Mouse (Mus musculus): ENCODE measurements around the gene Pi16. TPM values are rescaled to one million over a fixed set of nuclear protein-coding genes. Genes with fewer than 3 reads are reported as not detected.

Gene Pi16
- polyA plus RNA-seq, 1 experiment from 2014 or later = 2.0 TPM

DNA sequence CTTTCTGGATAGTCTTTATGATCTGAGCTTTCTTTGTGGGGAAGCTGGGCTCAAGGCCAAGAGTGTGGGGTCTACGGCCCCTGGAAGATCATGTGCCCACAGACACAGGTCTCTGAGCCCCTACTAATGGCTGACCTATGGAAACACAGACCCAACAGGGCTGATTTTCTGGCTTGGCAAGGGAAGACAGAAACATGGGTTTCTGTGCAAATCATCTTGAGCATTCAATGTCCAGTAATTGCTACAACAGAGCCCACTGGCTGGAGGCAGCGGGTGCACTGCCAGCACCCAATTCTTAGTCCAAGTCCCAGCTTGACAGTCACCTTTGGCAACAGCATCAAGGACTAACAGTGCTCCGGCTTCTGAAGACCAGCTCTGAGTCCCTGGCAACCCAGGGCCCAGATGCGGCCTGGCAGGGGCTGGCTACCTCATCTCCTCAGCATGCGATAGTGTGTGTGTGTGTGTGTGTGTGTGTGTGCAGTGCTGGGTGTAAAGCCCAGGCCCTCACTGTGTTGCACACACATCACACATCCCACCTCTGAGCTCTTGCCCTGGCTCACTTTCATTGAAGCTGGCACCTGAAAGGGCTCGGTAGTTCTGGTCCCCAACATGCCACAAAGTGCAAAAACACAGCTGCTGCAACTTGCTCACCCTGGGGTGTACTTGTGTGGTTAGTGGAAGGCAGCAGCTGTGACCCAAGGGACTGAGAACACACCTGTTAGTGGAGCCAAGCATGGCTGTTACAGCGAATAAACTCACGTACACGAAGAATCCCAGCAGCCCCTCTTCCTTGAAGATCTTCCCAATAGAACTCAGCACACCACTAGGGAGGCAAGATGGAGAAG is 20.7 kb downstream of the Pi16 start:
- no peak overlapping the region for H3K4me2 ChIP-seq (replicated peaks)
- WGBS = 94% methylated on average over 9 of the region's 9 CpGs
- ATAC-seq (ENCODE audit: low FRiP score, low read depth) = no peak
- H3K9me3 ChIP-seq = no peaks in the 10 kb centered on the region
- peaks cover 26% of the 10 kb centered on the region for H3K4me1 ChIP-seq
- no peak overlapping the region for H3K4me3 ChIP-seq
- no peak overlapping the region; the same call in 1 of the 2 replicates for H3K27ac ChIP-seq (replicated peaks)
- no peaks in the 10 kb centered on the region for H3K27me3 ChIP-seq
- peaks cover 86% of the 10 kb centered on the region for H3K36me3 ChIP-seq
- H3K9ac ChIP-seq (replicated peaks) = no peak overlapping the region

DNA sequence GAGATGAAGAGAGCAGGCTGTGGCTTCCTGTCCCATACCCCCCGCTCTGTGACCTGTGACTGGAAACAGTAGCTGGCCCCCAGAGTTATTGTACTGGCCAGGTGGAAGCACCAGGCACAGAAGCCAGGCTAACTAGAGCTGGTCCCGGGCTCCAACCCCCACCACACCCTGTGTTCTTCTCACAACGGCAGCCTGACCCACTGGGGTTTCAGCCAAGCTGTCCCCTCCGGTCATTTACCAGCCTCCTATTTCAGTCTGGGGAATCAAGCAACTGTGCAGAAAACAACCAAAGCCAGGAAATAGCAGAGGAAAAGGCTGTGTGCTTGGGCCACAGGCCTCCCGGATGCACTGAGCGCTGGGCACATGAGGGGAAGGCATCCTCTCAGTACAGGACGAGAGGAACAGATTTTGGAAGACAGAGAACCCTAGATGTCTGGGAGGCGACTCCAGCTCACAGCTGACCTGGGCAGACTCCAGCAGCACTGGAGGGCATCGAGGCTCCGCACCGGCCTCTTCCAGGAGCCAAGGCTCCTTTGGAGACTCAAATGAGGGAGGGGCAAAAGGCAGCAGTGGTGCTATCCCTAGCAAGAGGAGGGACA is 21.8 kb downstream of the Pi16 start:
- 86% methylated on average over 11 of the region's 11 CpGs for WGBS
- H3K4me2 ChIP-seq (replicated peaks) = no peak overlapping the region
- no peaks in the 10 kb centered on the region for H3K27me3 ChIP-seq
- no peak overlapping the region for H3K4me3 ChIP-seq
- H3K4me1 ChIP-seq = peaks cover 26% of the 10 kb centered on the region
- H3K9me3 ChIP-seq = no peaks in the 10 kb centered on the region
- no peak overlapping the region for H3K27ac ChIP-seq (replicated peaks)
- H3K9ac ChIP-seq (replicated peaks) = no peak overlapping the region
- no peak for ATAC-seq (ENCODE audit: low FRiP score, low read depth)
- H3K36me3 ChIP-seq = peaks cover 85% of the 10 kb centered on the region

DNA sequence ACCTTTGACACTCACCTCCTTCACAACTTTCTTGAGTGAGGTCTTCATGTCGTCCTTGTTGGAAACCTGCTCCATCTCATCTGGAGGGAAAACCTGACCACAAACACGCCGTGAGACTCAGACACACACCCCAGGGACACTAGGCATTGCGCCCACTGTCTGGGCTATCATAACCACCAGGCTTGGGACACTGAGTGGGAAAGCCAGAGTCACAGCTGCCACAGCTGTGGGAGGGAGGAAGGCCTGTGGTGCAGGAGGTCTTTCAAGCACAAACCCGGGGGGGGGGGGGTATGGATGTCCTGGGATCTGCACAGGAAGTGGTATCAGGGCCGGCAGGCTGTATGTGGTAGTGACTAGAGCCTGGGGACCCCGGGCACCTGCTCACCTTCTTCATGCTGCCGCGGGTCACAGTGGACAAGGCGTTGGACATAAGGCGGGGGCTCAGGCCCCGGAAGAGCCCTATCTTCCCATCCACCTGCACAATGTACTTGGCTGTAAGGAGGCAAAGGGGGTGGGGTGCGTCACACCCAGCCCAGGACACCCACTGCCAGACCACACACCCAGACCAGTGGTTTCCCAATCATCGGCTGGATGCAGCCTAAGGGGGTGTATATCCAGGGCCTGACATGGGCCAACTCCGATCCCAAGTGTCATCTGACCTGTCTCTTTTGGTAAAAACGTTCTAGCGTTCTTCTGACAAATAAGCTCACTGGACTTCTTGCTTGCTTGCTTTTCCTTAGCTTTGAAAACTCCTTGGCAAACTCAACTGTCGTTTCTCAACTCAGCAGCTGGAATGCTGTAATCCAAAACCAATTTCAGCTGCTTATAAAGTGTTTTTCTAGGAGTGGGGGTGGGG is 23.2 kb downstream of the Pi16 start:
- no peaks in the 10 kb centered on the region for H3K9me3 ChIP-seq
- H3K36me3 ChIP-seq = peaks cover 76% of the 10 kb centered on the region
- H3K4me3 ChIP-seq = no peak overlapping the region
- H3K9ac ChIP-seq (replicated peaks) = no peak overlapping the region
- no peak overlapping the region for H3K4me2 ChIP-seq (replicated peaks)
- no peak overlapping the region for H3K27ac ChIP-seq (replicated peaks)
- no peak for ATAC-seq (ENCODE audit: low FRiP score, low read depth)
- peaks cover 30% of the 10 kb centered on the region for H3K4me1 ChIP-seq
- no peaks in the 10 kb centered on the region for H3K27me3 ChIP-seq
- 90% methylated on average over 18 of the region's 18 CpGs for WGBS

DNA sequence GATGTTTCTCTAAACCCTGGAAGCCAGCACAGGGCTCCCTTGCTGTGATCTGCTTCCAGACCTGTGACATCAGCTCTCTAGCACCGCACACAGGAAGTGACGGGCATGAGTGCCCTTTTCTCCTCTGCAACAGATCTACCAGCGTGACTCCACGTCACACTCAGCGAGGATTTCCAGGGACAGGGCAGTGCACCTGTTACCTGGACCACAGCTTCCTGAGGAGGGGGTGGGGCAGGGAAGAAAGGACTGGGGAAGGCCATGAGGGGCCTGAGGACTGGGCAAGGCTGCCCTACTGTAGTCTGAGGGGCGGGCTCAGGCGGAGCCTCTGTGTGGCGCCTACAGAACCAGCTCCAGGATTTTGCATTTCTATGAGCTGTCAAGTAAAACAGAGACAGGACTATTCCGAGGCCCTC is 24.1 kb downstream of the Pi16 start:
- Histone ChIP-seq H3K27ac (replicated peaks) (peak overlapping the region; percentile 65), H3K4me2 (replicated peaks) (peak overlapping the region; percentile 11; the same call in 1 of the 2 replicates), H3K9me3 (no peaks in the 10 kb centered on the region), H3K4me3 (no peak overlapping the region), H3K27me3 (no peaks in the 10 kb centered on the region), H3K36me3 (peaks cover 66% of the 10 kb centered on the region), H3K4me1 (peaks cover 40% of the 10 kb centered on the region), H3K9ac (replicated peaks) (no peak overlapping the region)
- ATAC-seq (ENCODE audit: low FRiP score, low read depth) = peak; percentile 61; the same call in 1 of the 2 replicates
- WGBS = 18% methylated on average over 9 of the region's 9 CpGs

DNA sequence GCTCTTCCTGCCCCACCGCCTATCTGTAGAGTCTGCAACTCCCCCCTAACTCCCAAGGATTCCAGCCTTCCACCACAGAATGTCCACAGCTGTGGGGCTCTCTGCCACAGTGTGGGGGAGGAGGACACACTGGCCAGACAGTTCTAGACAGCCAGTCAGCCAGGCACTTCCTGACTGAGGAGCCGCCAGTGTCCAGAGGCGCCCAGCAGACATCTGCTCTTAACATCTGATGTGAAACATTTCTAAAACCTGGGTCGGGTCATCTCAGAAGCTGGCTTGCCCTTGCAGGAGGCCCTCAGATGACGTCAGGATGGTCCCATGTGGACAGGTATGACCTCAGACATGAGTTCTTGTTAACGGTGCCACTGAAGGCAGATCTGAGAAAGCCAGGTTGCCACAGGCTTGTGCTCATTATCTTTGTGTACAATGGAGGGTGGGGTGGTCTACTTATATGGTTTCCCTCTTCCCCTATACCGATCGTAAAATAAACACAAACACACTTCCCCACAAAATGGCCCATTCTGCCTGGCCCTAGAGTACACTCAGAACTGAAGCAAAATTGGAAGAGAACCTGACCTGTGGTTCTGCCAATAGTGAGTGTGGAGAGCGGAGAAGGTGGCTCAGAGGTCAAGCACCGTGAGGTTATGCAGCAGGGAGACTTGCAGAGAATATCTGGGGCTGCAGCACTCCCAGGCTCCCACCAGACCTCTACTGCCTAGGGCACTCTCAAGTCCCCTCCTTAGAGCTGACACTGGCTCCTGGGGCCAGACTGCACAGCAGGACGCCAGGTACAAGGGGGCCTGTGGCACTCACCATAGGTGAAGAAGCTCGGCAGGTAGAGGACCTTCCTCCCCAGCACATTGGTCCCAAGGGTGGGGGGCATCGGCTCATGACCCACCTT is 24.8 kb downstream of the Pi16 start:
- Histone ChIP-seq H3K4me3 (no peak overlapping the region), H3K36me3 (peaks cover 60% of the 10 kb centered on the region), H3K4me1 (peaks cover 41% of the 10 kb centered on the region), H3K9ac (replicated peaks) (no peak overlapping the region), H3K9me3 (no peaks in the 10 kb centered on the region), H3K27ac (replicated peaks) (peak overlapping the region; percentile 65), H3K4me2 (replicated peaks) (peak overlapping the region; percentile 11; the same call in 1 of the 2 replicates), H3K27me3 (no peaks in the 10 kb centered on the region)
- 55% methylated on average over 13 of the region's 13 CpGs for WGBS
- ATAC-seq (ENCODE audit: low FRiP score, low read depth) = peak; percentile 20; the same call in 1 of the 2 replicates

DNA sequence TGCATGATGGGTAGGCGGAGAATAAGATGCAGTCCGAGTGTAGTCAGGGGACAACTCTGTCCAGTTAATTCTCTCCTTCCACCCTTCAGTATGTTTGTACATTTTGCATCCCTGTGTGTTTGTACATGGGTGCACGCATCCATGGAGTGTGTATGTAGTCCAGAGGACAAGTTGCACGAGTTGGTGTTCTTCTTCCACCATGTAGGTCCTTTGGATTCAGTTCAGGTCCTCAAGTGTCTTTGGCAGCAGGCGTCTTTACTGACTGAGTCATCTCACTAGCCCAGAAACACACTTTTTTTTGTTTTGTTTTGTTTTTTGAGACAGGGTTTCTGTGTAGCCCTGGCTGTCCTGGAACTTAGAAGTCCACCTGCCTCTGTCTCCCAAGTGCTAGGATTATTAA is 25.8 kb downstream of the Pi16 start:
- Histone ChIP-seq H3K9ac (replicated peaks) (no peak overlapping the region), H3K27me3 (no peaks in the 10 kb centered on the region), H3K9me3 (no peaks in the 10 kb centered on the region), H3K4me2 (replicated peaks) (no peak overlapping the region), H3K27ac (replicated peaks) (no peak overlapping the region), H3K4me3 (no peak overlapping the region), H3K36me3 (peaks cover 50% of the 10 kb centered on the region), H3K4me1 (peaks cover 40% of the 10 kb centered on the region)
- 92% methylated on average over 5 of the region's 5 CpGs for WGBS
- no peak for ATAC-seq (ENCODE audit: low FRiP score, low read depth)

DNA sequence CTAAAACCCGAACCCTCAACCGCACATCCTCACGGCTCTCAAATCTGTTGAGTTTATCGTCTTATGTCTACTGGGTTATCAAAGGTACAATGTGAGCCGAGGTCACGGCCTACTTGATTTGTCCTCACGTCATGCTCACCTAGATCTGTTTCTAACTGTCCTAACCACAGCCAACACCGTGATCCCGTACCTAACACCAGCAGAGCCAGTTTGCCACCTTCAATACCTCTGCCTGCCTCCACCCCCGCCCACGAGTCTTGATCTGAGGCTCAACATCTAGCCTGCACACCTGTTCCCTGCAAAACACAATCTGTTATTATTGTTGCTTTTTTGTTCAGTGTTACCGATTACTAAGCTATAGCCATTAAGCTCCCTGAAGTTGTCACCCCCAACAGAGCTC is 27.8 kb downstream of the Pi16 start:
- WGBS = 96% methylated on average over 12 of the region's 12 CpGs
- H3K9ac ChIP-seq (replicated peaks) = no peak overlapping the region
- H3K27me3 ChIP-seq = no peaks in the 10 kb centered on the region
- H3K9me3 ChIP-seq = no peaks in the 10 kb centered on the region
- H3K4me1 ChIP-seq = peaks cover 43% of the 10 kb centered on the region
- H3K36me3 ChIP-seq = peaks cover 29% of the 10 kb centered on the region
- H3K27ac ChIP-seq (replicated peaks) = no peak overlapping the region
- H3K4me2 ChIP-seq (replicated peaks) = peak overlapping the region; percentile 75
- H3K4me3 ChIP-seq = no peak overlapping the region
- no peak for ATAC-seq (ENCODE audit: low FRiP score, low read depth)

DNA sequence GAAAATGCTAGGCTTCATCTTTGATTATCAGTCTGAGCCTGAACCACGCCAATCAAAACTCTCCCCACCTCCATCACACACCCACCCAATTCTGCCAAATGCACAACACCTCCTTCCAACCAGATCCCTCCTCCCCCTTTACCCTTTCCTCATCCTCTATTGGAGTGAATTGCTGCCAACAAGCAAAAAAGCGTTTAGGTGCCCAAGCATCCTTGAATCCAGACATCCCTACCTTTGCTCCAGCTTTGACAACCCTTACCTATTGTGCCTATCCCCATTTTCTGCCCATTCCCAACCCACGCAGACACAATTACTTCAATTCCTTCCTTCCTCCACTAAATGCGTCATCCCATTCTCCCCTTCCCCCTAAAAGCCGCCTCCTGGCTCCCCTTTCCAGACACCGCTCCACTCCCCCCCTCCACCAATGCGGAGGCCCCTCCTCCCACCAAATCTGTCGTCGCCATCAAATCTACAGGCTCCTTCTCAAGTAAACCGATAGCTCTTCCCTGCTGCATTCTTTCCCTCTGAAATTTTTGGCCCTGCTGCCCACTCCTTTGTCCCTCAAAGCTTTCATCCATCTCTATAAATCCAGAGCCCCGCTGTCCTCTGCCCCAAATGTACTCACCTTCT is 29.1 kb downstream of the Pi16 start:
- H3K9me3 ChIP-seq = no peaks in the 10 kb centered on the region
- H3K4me1 ChIP-seq = peaks cover 38% of the 10 kb centered on the region
- H3K9ac ChIP-seq (replicated peaks) = peak overlapping the region; percentile 97
- peaks cover 19% of the 10 kb centered on the region for H3K36me3 ChIP-seq
- 7% methylated on average over 11 of the region's 11 CpGs for WGBS
- H3K4me3 ChIP-seq = peak overlapping the region; percentile 97
- peak overlapping the region; percentile 75 for H3K4me2 ChIP-seq (replicated peaks)
- peak overlapping the region; percentile 89 for H3K27ac ChIP-seq (replicated peaks)
- no peak for ATAC-seq (ENCODE audit: low FRiP score, low read depth)
- H3K27me3 ChIP-seq = no peaks in the 10 kb centered on the region

DNA sequence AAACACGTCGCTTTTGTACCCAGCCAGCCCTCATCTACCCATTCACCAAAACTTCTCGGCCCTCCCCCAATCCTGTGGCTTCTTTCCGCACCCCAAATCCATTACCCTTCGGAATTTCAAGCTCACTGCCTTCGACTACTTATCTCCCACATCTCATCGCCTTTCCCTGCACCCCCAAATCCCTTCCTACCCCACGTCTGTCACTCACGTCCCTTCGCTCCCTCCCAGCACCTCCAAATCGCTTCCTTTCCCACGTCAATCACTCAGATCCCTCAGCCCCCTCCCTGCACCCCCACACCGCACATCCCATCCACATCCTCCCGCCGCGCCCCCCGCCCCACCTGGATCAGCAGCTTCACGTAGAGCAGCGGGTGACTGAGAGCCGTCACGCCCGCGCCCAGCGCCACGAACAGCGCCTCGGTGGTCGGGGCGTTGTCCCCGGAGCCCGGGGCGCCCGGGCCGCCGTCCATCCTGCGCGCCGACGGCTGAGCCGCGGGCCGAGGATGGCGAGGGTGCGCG is 29.7 kb downstream of the Pi16 start:
- peak overlapping the region; percentile 97 for H3K4me3 ChIP-seq
- peaks cover 32% of the 10 kb centered on the region for H3K4me1 ChIP-seq
- H3K27ac ChIP-seq (replicated peaks) = peak overlapping the region; percentile 89
- H3K4me2 ChIP-seq (replicated peaks) = peak overlapping the region; percentile 75
- no peaks in the 10 kb centered on the region for H3K27me3 ChIP-seq
- ATAC-seq (ENCODE audit: low FRiP score, low read depth) = peak; percentile 50; the same call in 1 of the 2 replicates
- H3K36me3 ChIP-seq = peaks cover 19% of the 10 kb centered on the region
- peak overlapping the region; percentile 97 for H3K9ac ChIP-seq (replicated peaks)
- under 1% methylated on average over 45 of the region's 45 CpGs for WGBS
- H3K9me3 ChIP-seq = no peaks in the 10 kb centered on the region

DNA sequence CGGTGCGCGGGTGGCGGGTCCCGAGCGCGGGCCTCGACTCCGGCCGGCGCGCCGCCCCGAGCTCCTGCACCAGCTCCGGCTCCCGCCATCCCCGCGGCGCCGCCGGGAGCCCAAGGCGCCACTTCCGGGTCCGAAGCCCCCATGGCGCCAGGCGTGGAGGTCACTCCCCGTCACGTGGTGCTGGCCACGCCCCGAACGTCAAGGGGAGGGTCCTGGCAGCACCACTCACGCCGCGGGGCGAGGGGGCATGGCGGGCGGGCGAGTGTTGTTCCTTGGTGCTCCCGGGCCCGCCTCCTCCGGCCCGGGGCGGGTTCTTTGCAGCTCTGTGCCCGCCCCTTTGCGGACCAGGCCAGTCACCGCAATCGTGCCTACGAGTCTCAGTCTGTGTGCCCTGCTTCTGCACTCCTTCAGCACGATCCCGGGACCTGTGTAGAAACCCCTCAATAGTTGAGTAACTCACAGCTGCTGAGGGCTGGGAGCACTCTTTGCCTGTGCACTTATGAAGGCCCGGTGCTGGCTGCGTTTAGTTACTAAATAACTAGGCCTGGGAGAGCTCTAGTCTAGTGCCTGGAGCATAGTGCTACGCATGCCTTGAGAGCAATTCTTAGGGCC is 30.3 kb downstream of the Pi16 start, which contains the start of gene Mtch1:
Gene Mtch1, minus strand, starts transcription at position 290 of the 612 bp plus-strand sequence.
- Histone ChIP-seq H3K27me3 (no peaks in the 10 kb centered on the region), H3K36me3 (peaks cover 14% of the 10 kb centered on the region), H3K9me3 (no peaks in the 10 kb centered on the region), H3K4me2 (replicated peaks) (peak within 1 kb of the TSS; percentile 75), H3K27ac (replicated peaks) (peak within 1 kb of the TSS; percentile 89), H3K9ac (replicated peaks) (peak within 1 kb of the TSS; percentile 97), H3K4me1 (peaks cover 27% of the 10 kb centered on the region), H3K4me3 (peak within 1 kb of the TSS; percentile 97)
- ATAC-seq (ENCODE audit: low FRiP score, low read depth) = peak; percentile 95
- WGBS = 1% methylated on average over 52 of the region's 53 CpGs

Measured in midbrain, embryonic 12.5 days (tissue).